Mouse (Mus musculus) common myeloid progenitor, adult 5-6 weeks (primary cell): ENCODE results near the gene Defb25. TPM values are rescaled to one million over a fixed set of nuclear protein-coding genes. Genes with fewer than 3 reads are reported as not detected.
A peak's percentile ranks its signal among the peaks of the same experiment; 100 is the strongest.

Experiments used
- ATAC-seq: replicated peaks from 2 replicates; pipeline ENCODE4 v1.8.0; 2016; ENCODE audit warnings: low read depth, mild to moderate bottlenecking, moderate TSS enrichment, inconsistent platforms; ENCODE audit not compliant: poor library complexity, severe bottlenecking
- total RNA-seq: library from RNA; stranded (forward); fragments of 200-1000, 187-1606 nt; gene quantifications from 2 replicates; pipeline ENCODE4 v1.2.3, GENCODE M21; 2017

Defb25 gene
- total RNA-seq, 1 experiment from 2014 or later, result not detected

DNA sequence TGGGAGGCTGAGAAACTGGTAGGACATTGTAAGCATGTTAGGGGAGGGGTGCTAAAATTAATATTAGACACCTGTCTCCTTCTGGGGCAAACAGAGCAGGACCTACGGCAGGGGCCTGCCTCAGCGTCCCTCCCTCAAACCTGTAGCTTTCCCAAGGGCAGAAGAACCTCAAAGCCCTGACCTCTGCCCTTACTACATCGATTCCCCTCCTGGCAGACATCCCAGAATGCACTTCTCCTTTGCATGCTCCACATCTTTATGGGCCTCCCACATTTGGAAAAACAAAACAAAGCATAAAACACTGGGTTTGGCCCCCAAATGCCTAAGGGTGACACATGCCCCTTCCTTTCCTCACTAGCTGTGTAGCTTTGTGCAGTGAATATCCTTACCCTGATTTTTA, 6.4 kb upstream of the Defb25 start:
- no peak for ATAC-seq

DNA sequence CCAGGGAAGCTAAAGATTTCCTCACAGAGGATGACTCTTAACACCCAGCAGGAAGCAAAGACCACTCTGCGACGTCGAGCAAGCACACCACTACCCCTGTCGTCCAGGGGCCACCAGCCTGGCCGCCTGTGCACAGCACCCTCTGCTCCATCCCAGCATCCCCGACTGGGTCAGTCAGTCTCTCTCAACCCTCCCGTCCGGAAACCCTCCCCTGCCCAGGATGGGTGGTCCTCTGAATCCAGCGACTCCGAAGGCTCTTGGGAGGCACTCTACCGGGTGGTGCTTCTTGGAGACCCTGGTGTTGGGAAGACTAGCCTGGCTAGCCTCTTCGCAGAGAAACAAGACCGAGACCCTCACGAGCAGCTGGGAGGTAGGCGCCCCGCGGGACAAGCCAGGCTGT, 5.2 kb upstream of the Defb25 start:
- ATAC-seq, result no peak

DNA sequence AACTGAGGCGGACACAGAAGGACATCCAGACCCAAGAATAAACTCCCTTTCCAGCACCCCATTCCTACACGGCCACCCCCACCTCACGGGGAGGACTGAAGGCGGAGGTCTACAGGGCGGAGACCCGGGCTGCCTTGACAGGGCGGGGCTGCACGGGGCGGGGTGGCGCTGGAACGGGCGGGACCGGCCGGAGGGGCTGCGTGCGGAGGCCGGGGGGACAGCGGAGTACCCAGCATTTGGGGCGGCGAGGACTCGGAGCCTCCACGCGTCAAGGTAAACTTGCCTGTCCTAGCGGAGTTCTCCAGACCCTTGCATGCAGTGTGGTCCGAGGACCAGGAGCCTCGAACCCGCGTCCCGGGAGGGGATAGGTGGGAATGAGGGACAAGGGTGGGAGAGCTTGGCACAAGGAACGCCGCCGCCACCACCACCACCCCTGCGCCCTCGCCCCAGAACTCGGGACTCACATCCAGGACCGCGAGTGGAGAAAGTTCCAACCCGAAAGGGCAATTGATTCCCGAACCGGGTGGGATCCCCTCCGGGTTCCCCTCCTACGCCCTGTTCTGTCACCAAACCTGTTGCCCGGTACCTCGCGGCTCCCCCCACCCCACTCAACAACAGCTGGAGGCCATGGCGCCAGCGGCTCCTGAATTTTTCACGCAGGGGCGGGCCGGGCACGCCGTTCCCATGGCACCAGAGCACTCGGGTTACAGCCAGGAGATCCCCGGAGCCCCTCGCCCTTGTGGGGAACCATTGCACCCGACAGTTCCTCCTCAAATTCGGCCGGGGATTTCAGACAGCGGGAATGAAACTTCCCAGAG, 4.1 kb upstream of the Defb25 start, which contains the start of gene Rem1:
Rem1 (plus strand) TSS at position 178 of the 818 bp plus-strand sequence.
- ATAC-seq, result peak; percentile 40; the same call in 1 of the 2 replicates

DNA sequence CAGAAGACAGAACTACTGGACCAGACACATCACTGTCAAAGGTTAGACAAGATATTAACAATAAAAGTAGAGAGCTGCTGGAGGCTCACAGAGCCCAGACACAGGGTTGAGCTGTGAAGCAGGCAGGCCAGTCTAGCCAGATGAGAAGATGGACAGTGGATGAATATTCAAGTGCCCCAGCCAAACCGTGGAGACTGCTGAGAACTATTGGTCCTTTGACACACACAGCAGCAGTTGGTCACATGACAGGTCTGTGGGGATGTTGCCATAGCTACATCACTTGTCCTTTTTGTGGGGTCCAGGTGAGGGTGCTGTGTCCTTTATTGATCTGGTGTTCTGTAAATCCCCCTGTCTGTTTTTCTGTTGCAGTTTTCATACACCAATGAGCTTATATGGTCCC, 2.4 kb upstream of the Defb25 start:
- ATAC-seq, result no peak

DNA sequence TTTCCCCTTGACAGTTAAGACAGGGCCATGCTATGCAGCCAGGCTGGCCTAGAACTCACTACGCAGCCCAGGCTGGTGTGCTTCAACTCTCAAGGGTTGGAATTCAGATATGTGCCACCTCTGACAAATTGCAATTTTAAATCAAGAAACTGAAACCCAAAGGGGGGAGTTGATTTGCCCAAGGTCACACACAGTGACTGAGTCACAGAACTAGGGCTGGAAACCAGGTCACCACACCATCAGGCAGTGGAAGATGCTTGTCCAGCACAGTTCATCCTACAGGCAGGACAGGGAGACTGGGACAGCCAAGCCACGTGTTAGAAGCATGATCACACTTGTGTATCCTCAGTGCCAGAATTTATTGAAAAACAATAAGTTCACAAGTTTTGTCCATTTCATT, 1.7 kb upstream of the Defb25 start:
- no peak for ATAC-seq

DNA sequence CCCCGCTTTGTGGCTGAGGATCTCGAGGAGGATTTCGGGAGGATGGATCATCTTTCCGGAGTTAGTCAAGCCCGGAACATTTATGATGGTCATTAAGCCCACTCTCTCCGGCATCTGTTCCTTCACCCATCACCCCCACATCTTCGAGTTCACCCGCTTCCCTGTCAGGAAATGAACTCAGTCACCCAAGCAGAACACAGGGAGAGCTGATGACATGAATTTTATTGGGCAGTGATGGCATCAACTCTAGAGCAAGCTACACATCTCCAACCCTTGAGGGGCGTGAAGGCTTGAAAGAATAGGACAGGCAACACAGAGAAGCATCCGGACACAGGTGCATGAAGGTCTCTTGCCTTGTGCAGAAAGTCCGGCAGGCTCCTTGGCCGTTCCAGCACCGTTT, 702 bp downstream of the Defb25 start:
- no peak for ATAC-seq

DNA sequence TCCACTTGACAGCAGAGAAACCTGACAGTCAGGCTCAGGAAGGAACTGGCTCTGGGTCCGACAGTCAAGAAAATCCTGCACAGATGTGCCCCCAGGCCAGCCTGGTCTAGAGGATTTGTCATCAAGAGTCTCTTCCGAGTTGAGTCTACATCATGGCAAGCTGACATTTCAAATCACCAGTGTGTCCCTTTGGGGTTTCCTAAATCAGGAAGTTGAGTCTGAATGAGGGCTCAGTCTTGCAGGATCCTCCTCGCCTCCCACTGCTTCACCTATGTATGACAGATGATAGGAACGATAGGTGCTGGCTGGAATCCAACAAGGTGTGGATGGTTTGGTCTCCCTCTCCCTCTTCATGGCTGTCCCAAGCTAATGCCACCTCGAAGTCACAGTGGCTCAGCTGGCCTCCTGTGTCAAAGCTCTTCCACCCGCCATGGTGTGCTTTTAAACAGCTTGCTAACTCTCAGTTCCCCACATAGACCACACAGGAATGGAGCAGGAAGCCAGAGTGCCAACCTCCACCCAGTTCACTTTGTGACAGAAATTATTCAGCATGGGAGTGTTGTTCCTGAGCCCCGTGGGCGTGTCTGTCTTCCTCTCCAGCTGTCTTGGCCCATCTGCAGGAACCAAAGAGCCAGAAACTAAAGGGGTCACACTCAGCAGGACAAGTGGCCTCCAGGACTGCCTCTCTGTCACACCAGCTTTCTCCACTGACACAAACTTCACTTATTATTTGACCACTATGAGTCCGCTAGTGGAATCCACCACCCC, 2.3 kb downstream of the Defb25 start:
- peak; percentile 90 for ATAC-seq

DNA sequence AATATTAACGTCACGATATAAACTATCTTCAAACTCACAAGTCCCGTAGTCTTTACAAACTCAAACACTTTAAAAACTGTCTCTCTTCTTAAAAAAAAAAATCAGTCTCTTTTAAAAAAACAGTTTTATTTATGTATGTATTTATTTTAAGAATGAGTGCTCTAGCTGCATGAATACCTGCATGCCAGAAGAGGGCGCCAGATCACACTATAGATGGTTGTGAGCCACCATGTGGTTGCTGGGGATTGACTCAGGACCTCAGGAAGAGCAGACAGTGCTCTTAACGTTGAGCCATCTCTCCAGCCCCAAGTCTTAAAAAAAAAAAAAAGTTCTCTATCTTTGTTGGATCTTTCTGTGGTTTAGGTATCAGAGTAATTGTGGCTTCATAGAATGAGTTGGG, 5.5 kb downstream of the Defb25 start:
- ATAC-seq, result no peak

DNA sequence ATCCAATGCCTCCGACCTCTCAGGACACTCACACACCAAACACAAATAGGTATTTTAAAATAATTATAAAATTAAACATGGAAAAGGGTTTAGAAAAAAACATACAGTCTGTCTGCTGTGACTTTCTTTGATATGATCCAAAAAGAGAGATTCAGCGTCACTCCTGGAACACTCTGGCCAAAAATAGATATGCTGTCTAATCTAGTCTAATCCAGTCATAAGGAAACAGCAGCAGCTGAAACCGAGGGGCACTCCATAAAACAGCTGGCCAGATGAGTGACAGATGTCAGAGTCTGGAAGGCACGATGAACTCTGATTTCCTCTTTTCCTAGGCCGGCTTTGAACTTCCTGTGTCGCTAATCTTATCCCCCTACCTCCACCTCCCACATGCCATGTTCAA, 6.4 kb downstream of the Defb25 start:
- ATAC-seq, result no peak

DNA sequence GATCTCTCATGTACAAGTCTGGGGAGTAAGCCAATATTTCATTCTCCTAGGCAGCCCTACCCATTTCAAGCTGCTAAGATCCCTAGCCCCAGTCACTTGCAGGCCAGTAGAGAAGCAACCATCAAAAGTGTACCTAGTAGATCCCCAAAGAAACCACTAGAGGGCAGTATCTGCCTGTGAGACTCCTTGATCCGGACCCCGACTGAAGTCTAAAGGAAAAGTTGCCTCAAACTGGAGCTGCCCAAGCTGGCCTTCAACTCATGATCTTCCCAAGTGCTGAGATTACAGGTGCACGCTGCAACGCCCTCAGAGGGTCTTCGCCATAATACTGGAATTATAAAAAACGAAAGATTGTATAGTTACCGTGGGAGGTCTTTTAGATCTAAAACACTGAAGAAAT, 7.3 kb downstream of the Defb25 start:
- ATAC-seq, result peak; percentile 88

DNA sequence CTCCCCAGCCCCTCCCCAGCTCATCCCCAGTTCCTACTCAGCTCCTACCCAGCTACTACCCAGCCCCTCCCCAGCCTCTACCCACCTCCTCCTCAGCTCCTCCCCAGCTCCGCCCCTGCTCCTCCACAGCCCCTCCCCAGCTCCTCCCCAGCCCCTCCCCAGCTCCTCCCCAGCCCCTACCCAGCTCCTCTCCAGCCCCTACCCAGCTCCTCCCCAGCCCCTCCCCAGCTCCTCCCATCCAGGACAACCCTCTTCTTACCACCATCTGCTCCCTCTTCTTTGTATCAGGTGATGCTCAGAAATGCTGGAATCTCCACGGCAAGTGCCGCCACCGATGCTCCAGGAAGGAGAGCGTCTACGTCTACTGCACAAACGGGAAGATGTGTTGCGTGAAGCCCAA, 10.7 kb downstream of the Defb25 start:
- no peak for ATAC-seq

DNA sequence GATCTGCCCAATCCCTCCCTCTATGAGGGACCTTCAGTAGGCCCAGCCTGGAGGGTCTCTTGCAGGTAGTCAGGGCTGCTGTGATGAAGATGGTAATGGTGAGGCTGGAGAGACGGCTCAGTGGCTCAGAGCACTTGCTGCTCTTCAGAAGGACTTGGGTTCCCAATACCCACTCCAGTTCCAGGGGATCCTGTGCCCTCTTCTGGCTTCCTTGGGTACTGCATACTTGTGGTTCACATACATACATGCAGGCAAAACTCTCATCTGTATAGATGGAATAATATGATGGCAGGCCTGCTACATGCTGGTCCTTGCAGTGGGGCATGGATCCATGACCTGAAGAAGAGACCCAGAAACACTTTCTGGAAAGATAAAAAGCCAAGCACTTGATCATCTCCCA, 14.1 kb downstream of the Defb25 start:
- no peak for ATAC-seq

DNA sequence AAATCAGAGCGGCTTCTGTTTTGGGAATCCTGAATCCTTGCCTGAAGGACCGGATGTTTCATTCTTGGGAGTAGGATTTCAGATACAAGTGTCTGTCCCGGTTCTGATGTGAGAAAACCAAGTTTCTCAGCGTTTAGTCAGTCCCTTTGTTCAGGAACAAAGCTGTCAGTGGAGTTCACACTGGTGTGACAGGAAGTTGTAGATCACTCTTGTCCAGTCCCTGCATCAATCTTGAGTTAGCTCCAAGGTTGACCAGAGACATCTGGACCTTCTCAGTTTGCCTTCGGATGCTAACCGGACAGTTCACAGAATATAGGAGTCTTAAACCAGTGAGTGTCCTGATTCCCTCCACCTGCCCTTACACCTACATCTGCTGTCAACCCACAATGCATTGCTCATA, 15.1 kb downstream of the Defb25 start:
- ATAC-seq, result no peak

DNA sequence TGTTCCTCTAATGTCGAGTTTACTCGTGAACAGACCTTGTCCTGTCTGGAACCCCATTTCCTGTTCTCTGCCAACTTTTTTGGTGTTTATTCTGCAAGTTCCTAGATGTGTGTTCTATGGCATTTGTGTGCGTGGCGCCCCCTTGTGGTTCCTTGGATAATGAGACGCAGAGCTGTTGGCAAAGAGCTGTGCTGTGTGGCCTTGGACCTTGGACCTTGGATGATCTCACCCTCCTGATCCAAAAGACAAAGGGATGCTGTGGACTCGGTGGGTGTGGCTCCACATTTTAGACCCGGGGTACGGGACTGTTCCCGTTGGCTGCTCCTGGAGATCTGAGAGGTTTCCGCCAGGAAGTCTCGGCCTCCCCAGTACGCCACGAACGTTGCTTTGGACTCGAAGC, 18.8 kb downstream of the Defb25 start, which contains the start of gene Defb36:
Defb36 (plus strand) TSS at position 271 of the 400 bp plus-strand sequence.
- 0 out of 2 replicates have a peak, but pooled peaks have one; percentile 54 for ATAC-seq

DNA sequence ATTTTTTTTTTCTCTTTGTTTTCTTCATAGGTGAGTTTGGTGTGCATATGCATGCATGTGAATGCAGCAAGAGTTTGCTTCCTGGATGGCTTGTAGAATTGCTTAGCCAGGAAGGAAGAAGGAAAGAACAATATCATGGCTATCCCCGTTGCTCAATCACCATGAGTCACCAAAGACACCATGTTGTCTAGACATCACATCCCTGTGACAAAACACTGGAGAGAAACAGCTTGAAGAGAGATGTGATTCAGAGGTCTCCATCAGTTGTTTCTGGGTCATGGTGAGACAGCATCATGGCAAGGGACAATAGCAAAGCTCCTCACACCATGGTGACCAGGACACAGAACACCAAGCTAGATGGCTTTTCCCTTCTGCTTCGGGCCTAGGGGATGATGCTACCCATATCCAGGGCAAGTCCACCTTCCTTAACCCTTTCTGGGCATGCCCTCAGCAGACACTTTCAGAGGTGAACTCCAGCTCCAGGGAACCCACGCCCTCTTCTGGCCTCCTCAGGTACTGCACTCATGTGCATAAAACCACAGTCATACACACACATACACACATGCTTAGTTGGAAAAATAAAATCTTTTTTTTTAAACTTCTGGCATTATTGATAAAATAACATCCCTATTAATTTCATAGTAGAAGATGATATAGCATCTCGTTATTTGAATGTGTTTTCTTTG, 21.4 kb downstream of the Defb25 start:
- 0 out of 2 replicates have a peak, but pooled peaks have one; percentile 8 for ATAC-seq

DNA sequence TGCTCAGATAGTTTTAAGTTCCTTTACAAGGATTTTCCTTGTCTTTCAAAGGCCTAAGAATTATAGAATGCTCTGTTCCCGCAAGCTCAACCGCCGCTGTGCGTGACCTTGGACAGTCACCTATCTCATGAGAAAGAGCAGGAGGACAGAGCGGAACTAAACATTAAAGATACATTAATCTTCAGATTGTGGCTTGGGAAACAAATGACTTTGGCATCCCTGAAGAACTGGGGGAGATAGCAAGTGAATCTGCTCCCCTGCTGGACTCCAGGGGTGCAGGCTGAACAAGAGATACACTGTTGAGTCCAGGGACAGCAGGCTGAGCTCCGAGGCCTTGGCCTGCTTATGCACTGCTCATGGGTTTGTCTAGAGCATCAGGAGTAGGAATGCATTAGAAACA, 22.8 kb downstream of the Defb25 start:
- ATAC-seq, result no peak

DNA sequence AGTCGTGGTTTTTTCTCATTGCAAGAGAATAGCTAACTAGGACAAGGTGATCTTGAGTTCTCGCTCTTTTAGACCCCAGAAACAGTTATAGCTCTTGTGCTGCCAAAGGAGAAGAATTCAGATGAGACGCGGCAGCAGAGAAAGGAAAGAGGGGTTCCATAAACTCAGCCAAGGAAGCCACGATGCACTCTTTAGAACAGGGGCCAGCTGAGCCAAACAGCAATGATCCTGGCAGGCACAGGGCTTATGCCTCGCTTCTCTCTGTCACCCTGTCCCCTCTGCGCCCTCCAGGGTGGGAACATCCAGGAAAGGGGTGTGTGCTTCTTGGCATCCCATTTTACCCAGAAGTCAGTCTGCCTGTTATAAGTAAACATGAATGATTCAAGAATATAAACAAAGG, 23.6 kb downstream of the Defb25 start, which contains the start of gene Defb45:
Defb45 (minus strand) TSS at position 101 of the 400 bp plus-strand sequence.
- ATAC-seq, result no peak

DNA sequence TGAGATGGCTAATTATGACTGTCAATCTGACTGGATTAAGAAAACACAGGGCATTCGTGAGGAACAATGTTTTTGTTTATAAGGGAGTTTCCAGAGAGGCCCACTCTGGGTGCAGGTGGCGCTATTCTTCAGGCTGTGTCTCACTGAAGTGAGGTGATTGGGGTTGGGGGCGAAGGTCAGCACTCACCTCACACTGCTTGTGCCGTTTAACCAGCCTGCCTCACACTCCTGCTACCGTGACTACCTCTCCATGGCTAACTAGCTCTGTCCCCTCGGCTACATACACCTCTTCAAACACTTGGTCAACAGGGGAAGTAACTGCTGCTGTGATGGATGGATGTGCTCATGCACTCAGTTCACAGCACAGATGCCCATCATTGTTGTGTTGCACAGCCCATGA, 33.8 kb downstream of the Defb25 start:
- no peak for ATAC-seq

DNA sequence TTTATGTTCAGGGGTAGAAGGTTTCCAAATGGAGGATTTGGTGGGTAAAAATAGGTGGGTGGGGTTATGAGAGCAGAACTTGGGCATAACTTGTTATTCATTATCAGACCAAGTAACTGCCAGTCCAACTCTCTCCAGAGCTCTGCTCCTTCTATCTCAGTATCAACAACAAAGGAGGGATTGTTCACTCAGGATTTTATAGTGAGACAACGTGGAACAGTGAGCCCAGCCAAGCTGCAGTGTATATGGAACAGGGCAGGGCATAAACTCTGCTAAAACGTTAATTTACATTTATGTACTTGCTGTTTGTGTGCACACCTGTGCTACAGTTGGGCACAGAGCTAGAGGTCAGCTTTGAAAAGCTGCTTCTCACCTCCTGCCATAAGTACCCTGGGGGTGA, 34.4 kb downstream of the Defb25 start:
- no peak for ATAC-seq

DNA sequence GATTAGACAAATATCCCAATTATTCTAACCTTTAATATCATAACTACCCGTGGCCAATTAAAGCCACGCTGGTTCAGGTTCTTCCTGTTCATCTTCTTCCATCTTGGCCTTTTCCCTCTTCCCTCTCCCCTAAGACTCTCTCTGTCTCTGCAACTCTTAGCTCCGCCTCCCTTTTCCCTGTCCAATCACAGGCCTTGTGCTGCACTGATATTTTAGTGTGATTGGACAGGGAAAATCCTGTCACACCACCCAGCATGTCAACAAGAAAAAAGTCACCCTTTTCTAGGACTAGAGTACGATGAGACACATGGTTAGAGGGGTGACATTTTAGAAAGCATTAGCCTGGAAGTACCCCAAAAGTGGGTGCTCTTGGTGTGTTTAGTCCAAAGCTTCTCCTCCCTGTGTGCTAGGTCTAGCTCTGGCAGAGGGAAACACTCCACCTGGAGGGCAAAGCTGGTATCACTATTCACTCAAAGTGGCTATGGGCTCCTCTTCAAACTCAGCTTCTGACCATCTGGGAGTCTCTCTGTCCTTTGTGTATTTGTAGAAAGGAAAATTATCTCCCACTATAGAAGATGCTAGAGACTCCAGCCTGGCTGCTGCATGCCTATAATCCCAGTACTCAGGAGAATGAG, 35.8 kb downstream of the Defb25 start:
- ATAC-seq, result peak; percentile 77
